Mouse (Mus musculus): ENCODE measurements at regions not wholly inside any gene's neighbourhood (a gene's known extent, or its start where the extent isn't known, plus 50 kb on each side); places are given as distances from the start of the nearest gene placed in this dataset.
"Not testable (repeated sequence)": the region's sequence is repeated elsewhere in the genome, so short reads cannot be mapped to it uniquely, and the experiment has no call there.

DNA sequence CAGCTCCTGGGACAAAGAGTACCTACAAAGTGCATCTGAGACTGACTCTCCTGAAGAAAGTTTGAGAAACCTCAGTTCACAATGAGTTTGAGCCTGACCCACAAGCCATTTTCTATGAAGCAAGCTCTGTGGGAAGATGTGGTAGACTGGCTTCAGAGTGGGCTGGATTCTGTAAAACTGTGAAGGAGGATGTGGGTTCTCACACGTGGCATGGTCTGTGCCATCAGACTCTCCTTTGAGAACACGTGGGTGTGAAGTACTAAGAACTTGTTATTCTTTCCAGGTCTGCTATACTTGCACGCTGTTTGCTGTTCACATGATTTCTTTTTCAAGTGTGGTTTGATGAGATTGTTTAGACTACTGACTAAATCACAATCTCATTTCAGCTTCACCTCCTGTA, 393.6 kb upstream of the Stxbp6 start:
- Histone ChIP-seq H3K4me1 (ENCODE audit: control insufficient read depth, insufficient read depth, low read depth, low read length) (peaks cover 8% of the 10 kb centered on the region), H3K4me2 (ENCODE audit: low read length) (no peak overlapping the region), H3K27ac (ENCODE audit: low read depth, low read length) (no peak overlapping the region)

DNA sequence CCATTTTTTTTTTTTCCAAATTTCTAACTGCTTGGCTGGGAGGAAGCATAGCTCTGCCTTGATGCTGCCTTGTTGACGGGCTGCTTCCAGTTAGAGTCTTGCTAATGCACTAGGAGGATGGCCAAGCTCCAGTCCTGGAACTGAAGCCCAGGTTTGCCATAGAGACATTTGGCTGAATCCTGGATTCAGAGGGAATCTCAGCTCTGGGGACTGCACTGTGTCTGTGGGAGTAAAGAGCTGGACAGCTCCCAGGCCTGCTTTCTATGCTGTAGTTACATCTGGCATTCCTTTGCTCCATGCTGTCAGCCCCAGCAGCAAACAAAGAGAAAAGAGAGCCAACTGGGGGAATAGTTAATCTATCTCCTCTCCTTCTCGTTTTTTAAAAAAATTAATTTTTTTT, 392.5 kb upstream of the Stxbp6 start:
- 15% methylated on average over 2 of the region's 2 CpGs for WGBS
- no peaks in the 10 kb centered on the region for H3K27me3 ChIP-seq (replicated peaks; ENCODE audit: control insufficient read depth, insufficient read depth, low read length)
- peak overlapping the region; percentile 51 for H3K9ac ChIP-seq (ENCODE audit: low read depth, low read length)
- H3K4me2 ChIP-seq (ENCODE audit: low read length) = peak overlapping the region; percentile 37
- H3K9me3 ChIP-seq (ENCODE audit: control insufficient read depth, low read length) = no peaks in the 10 kb centered on the region
- H3K27ac ChIP-seq (ENCODE audit: low read depth, low read length) = peak overlapping the region; percentile 79
- ATAC-seq = peak; percentile 90
- peaks cover 8% of the 10 kb centered on the region for H3K4me1 ChIP-seq (ENCODE audit: control insufficient read depth, insufficient read depth, low read depth, low read length)
- H3K4me3 ChIP-seq (ENCODE audit: low read length) = no peak overlapping the region
- H3K36me3 ChIP-seq (ENCODE audit: control insufficient read depth, insufficient read depth, low read length) = no peaks in the 10 kb centered on the region

More for the DNA sequence above, 393.6 kb upstream of the Stxbp6 start:
- Histone ChIP-seq H3K27me3 (replicated peaks; ENCODE audit: control insufficient read depth, insufficient read depth, low read length) (no peaks in the 10 kb centered on the region), H3K4me3 (ENCODE audit: low read length) (no peak overlapping the region), H3K9me3 (ENCODE audit: control insufficient read depth, low read length) (no peaks in the 10 kb centered on the region), H3K9ac (ENCODE audit: low read depth, low read length) (no peak overlapping the region), H3K36me3 (ENCODE audit: control insufficient read depth, insufficient read depth, low read length) (no peaks in the 10 kb centered on the region)
- 74% methylated on average over 3 of the region's 3 CpGs for WGBS
- ATAC-seq = no peak

DNA sequence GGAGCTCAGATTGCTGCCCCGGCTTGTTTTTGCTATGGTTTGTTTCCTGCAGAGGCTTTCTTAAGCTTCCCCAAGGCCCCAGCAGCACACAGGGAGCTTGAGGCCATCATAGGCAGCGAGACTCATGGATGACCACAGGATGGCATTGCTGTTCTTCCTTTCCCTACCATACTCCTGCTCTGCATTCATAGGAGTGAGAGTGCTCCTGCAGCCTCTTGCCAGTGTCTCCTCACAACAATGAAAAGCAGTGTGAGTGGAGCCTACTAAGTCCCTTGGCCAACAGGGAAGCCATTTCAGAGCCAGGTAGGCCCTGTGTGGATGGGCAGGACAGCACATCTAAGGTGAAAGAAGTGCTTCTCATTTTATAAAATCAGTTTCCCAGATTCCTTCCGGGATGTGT, 391.6 kb upstream of the Stxbp6 start:
- Histone ChIP-seq H3K4me3 (ENCODE audit: low read length) (0 out of 2 replicates have a peak overlapping the region, but pooled peaks have one; percentile 9), H3K36me3 (ENCODE audit: control insufficient read depth, insufficient read depth, low read length) (no peaks in the 10 kb centered on the region), H3K9me3 (ENCODE audit: control insufficient read depth, low read length) (no peaks in the 10 kb centered on the region), H3K27me3 (replicated peaks; ENCODE audit: control insufficient read depth, insufficient read depth, low read length) (no peaks in the 10 kb centered on the region), H3K27ac (ENCODE audit: low read depth, low read length) (peak overlapping the region; percentile 88), H3K4me2 (ENCODE audit: low read length) (peak overlapping the region; percentile 47), H3K4me1 (ENCODE audit: control insufficient read depth, insufficient read depth, low read depth, low read length) (peaks cover 8% of the 10 kb centered on the region), H3K9ac (ENCODE audit: low read depth, low read length) (peak overlapping the region; percentile 51)
- peak; percentile 98 for ATAC-seq
- 54% methylated on average over 3 of the region's 3 CpGs for WGBS

DNA sequence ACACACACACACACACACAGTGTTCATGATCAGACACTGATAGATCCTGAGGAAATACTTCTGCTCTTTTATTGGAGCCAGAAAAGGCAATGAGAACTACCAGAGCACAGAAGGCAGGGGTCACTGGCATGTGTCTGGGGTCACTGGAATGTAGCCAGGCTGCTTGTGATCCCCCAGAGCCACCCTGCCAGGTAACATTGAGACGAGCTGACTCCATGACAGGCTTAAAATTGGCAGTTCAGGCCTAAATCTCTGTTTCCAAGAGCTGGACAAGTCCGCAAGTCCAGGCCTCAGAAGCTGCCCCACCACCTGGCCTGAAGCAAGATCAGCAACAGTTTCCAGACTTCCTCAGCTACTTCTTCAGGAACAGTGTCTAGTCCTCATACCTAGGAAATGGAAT, 390.4 kb upstream of the Stxbp6 start:
- no peak for ATAC-seq
- Histone ChIP-seq H3K27me3 (replicated peaks; ENCODE audit: control insufficient read depth, insufficient read depth, low read length) (no peaks in the 10 kb centered on the region), H3K4me1 (ENCODE audit: control insufficient read depth, insufficient read depth, low read depth, low read length) (peaks cover 8% of the 10 kb centered on the region), H3K9me3 (ENCODE audit: control insufficient read depth, low read length) (no peaks in the 10 kb centered on the region), H3K9ac (ENCODE audit: low read depth, low read length) (no peak overlapping the region), H3K36me3 (ENCODE audit: control insufficient read depth, insufficient read depth, low read length) (no peaks in the 10 kb centered on the region), H3K4me3 (ENCODE audit: low read length) (no peak overlapping the region), H3K27ac (ENCODE audit: low read depth, low read length) (no peak overlapping the region), H3K4me2 (ENCODE audit: low read length) (no peak overlapping the region)
- 67% methylated on average over 2 of the region's 2 CpGs for WGBS

DNA sequence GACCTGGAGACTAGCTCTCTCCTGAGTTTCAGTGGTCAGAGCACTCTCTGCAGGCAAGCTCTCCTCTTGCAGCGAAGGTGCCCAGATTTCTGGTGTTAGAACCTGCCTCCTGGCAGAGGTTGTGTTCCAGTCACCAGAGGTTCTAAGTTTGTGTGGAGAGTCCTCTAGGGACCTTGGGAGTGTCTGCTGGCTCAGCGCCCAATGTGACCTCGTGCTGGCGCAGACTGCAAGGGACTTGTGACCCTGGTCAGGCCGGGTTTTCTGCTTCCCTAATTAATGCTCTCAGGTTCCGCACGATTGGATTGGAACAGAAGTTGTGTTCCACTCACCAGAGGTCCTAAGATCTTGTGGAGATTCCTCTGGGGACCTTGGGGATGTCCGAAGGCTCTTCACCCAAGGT, 384.2 kb upstream of the Stxbp6 start:
- H3K4me1 ChIP-seq (ENCODE audit: control insufficient read depth, insufficient read depth, low read depth, low read length); H3K36me3 ChIP-seq (ENCODE audit: control insufficient read depth, insufficient read depth, low read length); H3K27me3 ChIP-seq (replicated peaks; ENCODE audit: control insufficient read depth, insufficient read depth, low read length); H3K27ac ChIP-seq (ENCODE audit: low read depth, low read length); H3K4me2 ChIP-seq (ENCODE audit: low read length); H3K9ac ChIP-seq (ENCODE audit: low read depth, low read length); H3K4me3 ChIP-seq (ENCODE audit: low read length); ATAC-seq; H3K9me3 ChIP-seq (ENCODE audit: control insufficient read depth, low read length): not testable (repeated sequence)
- 83% methylated on average over 8 of the region's 8 CpGs for WGBS

DNA sequence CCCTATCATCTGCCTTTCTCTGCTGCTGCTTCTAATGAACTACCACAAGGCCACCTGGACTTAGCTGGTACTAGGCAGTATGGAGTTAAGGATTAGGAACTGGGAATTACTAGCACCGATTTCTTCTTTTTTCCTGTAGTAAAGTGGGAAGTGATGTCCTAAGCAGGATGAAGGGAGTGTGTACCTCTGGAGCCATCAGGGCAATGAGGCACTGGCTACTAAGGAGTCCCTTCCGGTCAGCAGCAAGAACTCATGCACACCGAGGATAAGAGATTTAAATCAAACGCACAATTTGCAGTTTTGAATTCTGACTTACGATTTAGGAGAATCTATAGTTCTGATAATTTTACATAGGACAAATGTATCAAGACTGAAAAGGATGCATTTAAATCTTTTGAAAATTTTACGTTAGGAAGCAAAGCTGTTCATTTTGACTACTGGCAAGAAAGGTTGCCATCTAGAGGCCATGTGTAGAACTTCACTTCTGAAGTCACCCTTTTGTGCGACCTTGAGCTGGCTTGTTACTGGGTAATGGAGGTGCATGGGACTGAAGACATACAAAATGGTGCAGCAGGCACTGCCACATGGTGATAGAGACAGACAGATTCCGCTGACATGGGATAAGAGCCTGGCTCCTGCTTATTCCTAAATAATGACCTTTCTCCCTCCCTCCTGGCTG, 369.1 kb upstream of the Stxbp6 start:
- Histone ChIP-seq H3K27me3 (replicated peaks; ENCODE audit: control insufficient read depth, insufficient read depth, low read length) (no peaks in the 10 kb centered on the region), H3K9ac (ENCODE audit: low read depth, low read length) (no peak overlapping the region), H3K27ac (ENCODE audit: low read depth, low read length) (no peak overlapping the region), H3K36me3 (ENCODE audit: control insufficient read depth, insufficient read depth, low read length) (no peaks in the 10 kb centered on the region), H3K4me3 (ENCODE audit: low read length) (no peak overlapping the region), H3K4me2 (ENCODE audit: low read length) (no peak overlapping the region), H3K4me1 (ENCODE audit: control insufficient read depth, insufficient read depth, low read depth, low read length) (no peaks in the 10 kb centered on the region), H3K9me3 (ENCODE audit: control insufficient read depth, low read length) (no peaks in the 10 kb centered on the region)
- WGBS = 64% methylated on average over 8 of the region's 8 CpGs
- peak; percentile 83 for ATAC-seq

DNA sequence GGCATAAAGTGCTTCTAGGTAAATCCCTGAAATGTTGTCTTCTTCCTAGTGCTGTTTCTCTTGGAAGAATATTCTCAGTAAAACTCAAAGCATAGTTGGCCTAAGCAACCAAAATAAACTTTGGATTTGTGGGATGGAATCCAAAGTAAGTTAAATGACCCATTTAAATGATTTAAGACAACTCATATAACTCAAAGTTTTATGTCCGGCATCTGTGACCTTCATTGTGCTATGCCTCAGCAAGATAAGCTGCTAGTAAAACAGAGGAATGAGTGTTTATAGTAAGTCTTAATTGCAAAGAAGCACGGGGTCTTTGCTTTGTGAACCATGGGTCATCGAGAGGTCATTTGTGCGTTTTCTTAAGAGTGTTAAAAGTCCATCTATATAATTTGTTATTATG, 368.0 kb upstream of the Stxbp6 start:
- Histone ChIP-seq H3K4me3 (ENCODE audit: low read length) (no peak overlapping the region), H3K9ac (ENCODE audit: low read depth, low read length) (no peak overlapping the region), H3K4me1 (ENCODE audit: control insufficient read depth, insufficient read depth, low read depth, low read length) (no peaks in the 10 kb centered on the region), H3K4me2 (ENCODE audit: low read length) (no peak overlapping the region), H3K36me3 (ENCODE audit: control insufficient read depth, insufficient read depth, low read length) (no peaks in the 10 kb centered on the region), H3K27ac (ENCODE audit: low read depth, low read length) (no peak overlapping the region), H3K9me3 (ENCODE audit: control insufficient read depth, low read length) (no peaks in the 10 kb centered on the region), H3K27me3 (replicated peaks; ENCODE audit: control insufficient read depth, insufficient read depth, low read length) (no peaks in the 10 kb centered on the region)
- 67% methylated on average over 4 of the region's 4 CpGs for WGBS
- ATAC-seq = no peak

DNA sequence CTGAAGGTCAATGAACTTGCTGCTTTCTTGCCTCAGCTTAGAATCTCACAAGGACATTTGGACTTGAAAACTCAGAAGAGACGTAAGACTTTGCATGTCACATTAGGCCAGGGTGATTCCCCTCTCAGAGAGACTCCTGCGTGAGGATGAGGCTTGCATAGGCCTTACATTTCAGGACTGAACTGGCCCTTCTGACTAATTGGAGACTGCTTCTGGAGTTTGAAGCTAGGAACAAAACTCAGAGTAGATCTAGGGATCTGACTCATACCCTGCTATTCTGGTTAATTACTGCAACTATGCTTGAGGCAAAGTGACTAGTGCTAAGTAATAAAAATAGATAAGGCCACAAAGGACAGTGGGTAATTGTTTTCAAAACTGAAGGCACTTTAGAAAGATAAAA, 365.2 kb upstream of the Stxbp6 start:
- Histone ChIP-seq H3K9ac (ENCODE audit: low read depth, low read length) (no peak overlapping the region), H3K9me3 (ENCODE audit: control insufficient read depth, low read length) (no peaks in the 10 kb centered on the region), H3K27ac (ENCODE audit: low read depth, low read length) (no peak overlapping the region), H3K4me2 (ENCODE audit: low read length) (no peak overlapping the region), H3K4me3 (ENCODE audit: low read length) (no peak overlapping the region), H3K36me3 (ENCODE audit: control insufficient read depth, insufficient read depth, low read length) (no peaks in the 10 kb centered on the region), H3K4me1 (ENCODE audit: control insufficient read depth, insufficient read depth, low read depth, low read length) (no peaks in the 10 kb centered on the region), H3K27me3 (replicated peaks; ENCODE audit: control insufficient read depth, insufficient read depth, low read length) (no peaks in the 10 kb centered on the region)
- no peak for ATAC-seq
- 94% methylated on average over 2 of the region's 2 CpGs for WGBS

DNA sequence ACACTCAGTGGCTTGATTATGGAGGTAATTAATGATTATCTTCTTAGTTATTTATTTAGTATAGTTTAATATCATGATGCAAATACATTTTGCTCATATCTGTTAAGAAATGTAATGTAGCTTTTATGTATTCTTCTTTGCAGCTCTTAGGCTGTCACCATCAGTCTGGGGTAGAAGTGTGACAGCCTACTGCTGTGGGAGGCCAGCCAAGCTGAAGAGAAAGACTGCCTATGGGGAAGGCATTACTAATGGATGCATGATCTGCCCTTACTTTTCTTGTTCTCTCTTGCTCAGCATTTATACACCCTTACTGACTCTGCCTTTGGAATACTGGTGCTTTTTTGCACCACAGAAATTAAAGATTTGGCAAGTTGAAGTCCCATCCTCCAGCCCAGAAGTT, 362.8 kb upstream of the Stxbp6 start:
- H3K9me3 ChIP-seq (ENCODE audit: control insufficient read depth, low read length) = no peaks in the 10 kb centered on the region
- no peak overlapping the region for H3K4me3 ChIP-seq (ENCODE audit: low read length)
- H3K4me2 ChIP-seq (ENCODE audit: low read length) = no peak overlapping the region
- H3K36me3 ChIP-seq (ENCODE audit: control insufficient read depth, insufficient read depth, low read length) = no peaks in the 10 kb centered on the region
- no peak overlapping the region for H3K27ac ChIP-seq (ENCODE audit: low read depth, low read length)
- ATAC-seq = no peak
- no peaks in the 10 kb centered on the region for H3K4me1 ChIP-seq (ENCODE audit: control insufficient read depth, insufficient read depth, low read depth, low read length)
- H3K9ac ChIP-seq (ENCODE audit: low read depth, low read length) = no peak overlapping the region
- no peaks in the 10 kb centered on the region for H3K27me3 ChIP-seq (replicated peaks; ENCODE audit: control insufficient read depth, insufficient read depth, low read length)

DNA sequence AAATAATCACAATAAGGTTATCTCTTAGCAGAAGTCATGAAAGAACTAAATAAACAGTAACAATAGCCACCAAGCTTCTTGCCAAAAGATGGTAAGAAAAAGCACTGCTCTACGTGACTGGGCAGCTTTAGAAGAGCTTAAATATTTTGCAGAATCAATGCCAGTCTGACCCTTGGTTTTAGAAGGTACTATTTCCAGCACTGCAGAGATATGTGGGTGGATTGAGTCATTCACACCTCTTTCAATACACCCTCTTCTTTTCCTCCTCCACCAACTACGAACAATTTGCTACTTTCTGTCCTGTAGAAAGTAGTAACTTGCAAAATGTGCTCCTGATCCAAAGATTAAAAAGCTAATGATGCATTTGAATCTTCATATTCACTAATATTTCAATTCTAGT, 324.9 kb upstream of the Stxbp6 start:
- no peaks in the 10 kb centered on the region for H3K9me3 ChIP-seq (ENCODE audit: control insufficient read depth, low read length)
- no peak overlapping the region for H3K27ac ChIP-seq (ENCODE audit: low read depth, low read length)
- no peaks in the 10 kb centered on the region for H3K4me1 ChIP-seq (ENCODE audit: control insufficient read depth, insufficient read depth, low read depth, low read length)
- H3K27me3 ChIP-seq (replicated peaks; ENCODE audit: control insufficient read depth, insufficient read depth, low read length) = no peaks in the 10 kb centered on the region
- H3K36me3 ChIP-seq (ENCODE audit: control insufficient read depth, insufficient read depth, low read length) = no peaks in the 10 kb centered on the region
- no peak overlapping the region for H3K4me3 ChIP-seq (ENCODE audit: low read length)
- H3K4me2 ChIP-seq (ENCODE audit: low read length) = no peak overlapping the region
- WGBS = 79% methylated on average over 2 of the region's 2 CpGs
- no peak for ATAC-seq
- no peak overlapping the region for H3K9ac ChIP-seq (ENCODE audit: low read depth, low read length)
